Mouse (Mus musculus) heart, embryonic 11.5 days (tissue): Measurements from ENCODE around the gene Pde10a. TPM values are rescaled to one million over a fixed set of nuclear protein-coding genes. Genes with fewer than 3 reads are reported as not detected.

Experiments used
- ATAC-seq: fragments of 200-750 bp; cut with Nextera tagmentation; replicated peaks from 2 replicates; pipeline ENCODE4 v1.8.0; 2017; ENCODE audit warnings: moderate library complexity; ENCODE audit not compliant: insufficient number of reproducible peaks, low FRiP score, low TSS enrichment
- H3K27ac ChIP-seq: fragments of 300-500 bp; sonication (generic); 2 replicates; pipeline ENCODE4 v1.5.1; 2014; ENCODE audit warnings: mild to moderate bottlenecking, low read depth, low read length
- H3K27me3 ChIP-seq: fragments of 300-500 bp; sonication (generic); 2 replicates; pipeline ENCODE4 v1.6.1; 2014; ENCODE audit warnings: mild to moderate bottlenecking, low read length, mixed read lengths; ENCODE audit not compliant: control insufficient read depth, insufficient read depth
- H3K36me3 ChIP-seq: fragments of 300-500 bp; sonication (generic); 2 replicates; pipeline ENCODE4 v1.6.1; 2014; ENCODE audit warnings: mild to moderate bottlenecking, low read length, moderate library complexity, mixed read lengths; ENCODE audit not compliant: control insufficient read depth, insufficient read depth
- H3K4me1 ChIP-seq: fragments of 300-500 bp; sonication (generic); 2 replicates; pipeline ENCODE4 v1.6.1; 2014; ENCODE audit warnings: low read length; ENCODE audit not compliant: control insufficient read depth, insufficient read depth
- H3K4me2 ChIP-seq: fragments of 300-500 bp; sonication (generic); 2 replicates; pipeline ENCODE4 v1.6.1; 2014; ENCODE audit warnings: mild to moderate bottlenecking, moderate library complexity
- H3K4me3 ChIP-seq: fragments of 300-500 bp; sonication (generic); 2 replicates; pipeline ENCODE4 v1.5.1; 2014; ENCODE audit warnings: low read depth, low read length
- H3K9ac ChIP-seq: fragments of 300-500 bp; sonication (generic); 2 replicates; pipeline ENCODE4 v1.6.1; 2014; ENCODE audit warnings: mild to moderate bottlenecking, low read depth, low read length, moderate library complexity
- H3K9me3 ChIP-seq: fragments of 300-500 bp; sonication (generic); replicated peaks from 2 replicates; pipeline ENCODE4 v1.6.1; 2016; ENCODE audit warnings: low read length; ENCODE audit not compliant: control insufficient read depth
- WGBS: fragments of 180-500 bp; shearing (Covaris S2); extraction: QIAGEN DNeasy Blood & Tissue Kit; methylation state at CpG from one replicate; pipeline ENCODE4 v1.1.7; 2014; ENCODE audit not compliant: insufficient replicate concordance; 5-methylcytosine and 5-hydroxymethylcytosine counted together
- polyA plus RNA-seq: library from polyadenylated mRNA; unstranded; fragments of >200 nt; fragmentation: Nextera tagmentation; extraction: Ambion mirVana; gene quantifications from 2 replicates; pipeline ENCODE4 v1.2.1, GENCODE M21; 2014

Pde10a gene
- polyA plus RNA-seq, 1 experiment from 2014 or later: 4.1 TPM

DNA sequence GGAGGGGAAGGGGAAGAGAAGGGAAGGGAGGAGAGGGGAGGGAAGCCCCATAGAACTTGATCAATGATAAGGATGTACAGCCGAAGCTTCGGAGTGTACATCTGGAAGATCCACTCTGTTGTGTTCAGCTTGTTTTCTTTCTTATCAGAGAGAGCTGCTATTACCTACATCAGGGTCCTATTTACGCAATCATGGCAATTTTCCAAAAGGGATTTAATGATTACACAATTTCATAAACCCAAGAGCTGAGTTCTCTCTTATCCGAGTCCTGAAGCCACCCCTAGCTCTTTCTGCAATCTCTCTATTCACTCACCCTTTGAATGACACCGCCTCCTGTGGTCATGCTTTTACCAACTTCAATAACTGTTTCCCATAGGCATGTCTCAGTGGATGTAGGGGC is 508.3 kb downstream of the Pde10a start:
- Histone ChIP-seq H3K9me3 (no peaks in the 10 kb centered on the region), H3K9ac (no peak overlapping the region), H3K4me2 (no peak overlapping the region), H3K27ac (no peak overlapping the region), H3K4me1 (no peaks in the 10 kb centered on the region), H3K36me3 (no peaks in the 10 kb centered on the region), H3K4me3 (no peak overlapping the region), H3K27me3 (no peaks in the 10 kb centered on the region)
- WGBS: 72% methylated on average over 5 of the region's 5 CpGs
- ATAC-seq: no peak

DNA sequence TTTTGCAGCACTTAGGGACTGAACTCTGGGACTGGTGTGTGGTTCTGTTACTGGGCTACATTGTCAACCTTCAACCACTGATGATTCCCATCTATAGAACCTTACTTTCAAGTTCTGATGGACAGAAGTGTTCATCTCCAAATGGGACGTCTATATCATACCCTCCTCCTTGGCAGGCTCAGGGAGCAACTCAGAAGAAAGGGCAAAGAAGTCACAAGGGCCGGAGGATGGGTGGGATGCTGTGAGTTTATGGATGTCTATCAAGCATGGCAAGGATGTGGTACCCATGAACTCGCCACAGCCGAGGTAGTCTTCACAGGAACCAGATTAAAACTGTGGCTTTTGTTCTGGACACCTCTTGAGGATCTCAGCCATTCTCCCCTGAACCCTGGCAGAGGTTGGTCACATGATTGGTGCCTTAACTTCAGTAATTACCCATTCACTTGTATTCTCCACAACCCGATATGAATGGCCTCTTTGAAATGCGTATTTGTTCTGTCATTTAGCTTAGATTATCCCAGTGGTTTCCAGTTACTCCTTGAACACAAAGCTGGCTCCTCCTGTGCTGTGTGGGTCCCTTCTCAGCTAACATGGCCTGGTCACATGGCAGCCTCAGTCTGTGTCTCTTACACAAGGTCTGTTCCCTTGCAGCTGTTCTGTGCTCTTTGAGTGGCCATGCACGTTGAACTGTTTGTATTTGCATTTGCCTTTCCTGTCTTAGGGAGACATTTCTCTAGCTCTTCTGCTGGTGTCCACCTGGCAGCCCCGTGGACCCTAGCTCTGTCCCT is 510.6 kb downstream of the Pde10a start:
- no peak overlapping the region for H3K4me3 ChIP-seq
- H3K9me3 ChIP-seq: no peaks in the 10 kb centered on the region
- H3K36me3 ChIP-seq: no peaks in the 10 kb centered on the region
- H3K27ac ChIP-seq: no peak overlapping the region
- no peak for ATAC-seq
- H3K4me1 ChIP-seq: no peaks in the 10 kb centered on the region
- H3K4me2 ChIP-seq: no peak overlapping the region
- no peak overlapping the region for H3K9ac ChIP-seq
- H3K27me3 ChIP-seq: no peaks in the 10 kb centered on the region
- WGBS: 72% methylated on average over 8 of the region's 8 CpGs

Other genes starting within 250 kb of the Pde10a start
- gene Mpc1, start 242.5 kb upstream of the Pde10a start, polyA plus RNA-seq: 152 and 153 TPM in 2 replicates
- 66.9 and 71.5 TPM in 2 replicates for gene Sft2d1, start 214.3 kb upstream of the Pde10a start, polyA plus RNA-seq
- gene Prr18, start 187.9 kb upstream of the Pde10a start, polyA plus RNA-seq: 0.39 TPM in 1 of 2 replicates, not detected in the other
- gene T2, start 169.4 kb upstream of the Pde10a start, polyA plus RNA-seq: 0.73 and 0.79 TPM in 2 replicates
- gene T, start 90.9 kb upstream of the Pde10a start, polyA plus RNA-seq: 0.24 and 0.31 TPM in 2 replicates
- gene Gm17087, start 41.6 kb downstream of the Pde10a start, polyA plus RNA-seq: not detected in 2 replicates